Mouse (Mus musculus): ENCODE results near the gene Dffb. TPM values are rescaled to one million over a fixed set of nuclear protein-coding genes. Genes with fewer than 3 reads are reported as not detected.
A peak's percentile ranks its signal among the peaks of the same experiment; 100 is the strongest.
"Not testable (repeated sequence)": the region's sequence is repeated elsewhere in the genome, so short reads cannot be mapped to it uniquely, and the experiment has no call there.

Dffb gene
- total and polyA plus RNA-seq, 2 experiments from 2014 or later = 10.6 to 15.1 TPM

DNA sequence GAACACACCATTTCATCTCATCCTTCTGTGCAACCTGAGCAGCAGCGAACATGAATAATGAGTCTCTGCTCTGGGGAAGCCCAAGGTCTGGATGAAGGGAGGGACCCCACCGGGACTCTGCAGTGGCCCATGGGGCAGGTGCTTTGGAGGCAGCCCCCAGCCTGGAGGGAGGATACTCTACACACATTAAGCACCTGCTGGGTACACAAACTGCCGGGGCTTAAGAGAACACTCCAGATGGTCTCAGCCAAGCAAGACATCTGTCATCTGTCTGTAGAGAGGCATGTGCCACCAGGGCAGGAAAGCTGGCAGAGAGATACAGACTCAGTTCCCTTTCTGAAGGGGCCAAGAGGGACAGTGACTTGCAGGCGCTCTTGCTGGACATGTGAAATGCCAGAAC is 45.0 kb downstream of the Dffb start:
- Histone ChIP-seq H3K9ac (replicated peaks; ENCODE audit: low read length) (no peak overlapping the region), H3K9me3 (ENCODE audit: low read length) (no peaks in the 10 kb centered on the region), H3K27ac (no peak overlapping the region), H3K4me1 (ENCODE audit: insufficient read depth, low read length) (no peaks in the 10 kb centered on the region), H3K4me2 (ENCODE audit: low read depth, low read length) (no peak overlapping the region), H3K4me3 (ENCODE audit: low read length) (no peak overlapping the region), H3K27me3 (ENCODE audit: insufficient read depth, low read length) (no peaks in the 10 kb centered on the region), H3K36me3 (ENCODE audit: insufficient read depth, low read length) (no peaks in the 10 kb centered on the region)
- DNase-seq (ENCODE audit: low spot score) (peak; percentile 45), ATAC-seq (no peak)
- 43% methylated on average over 4 of the region's 4 CpGs for WGBS
- TF ChIP-seq CTCF (IDR thresholded peaks at IDR 0.05; ENCODE audit: low read depth) = no peak

- H3K27ac ChIP-seq = no peak overlapping the region
- no peak for DNase-seq (ENCODE audit: low spot score)
- no peaks in the 10 kb centered on the region for H3K4me1 ChIP-seq (ENCODE audit: insufficient read depth, low read length)
- no peak overlapping the region for H3K9ac ChIP-seq (replicated peaks; ENCODE audit: low read length)
- H3K4me2 ChIP-seq (ENCODE audit: low read depth, low read length) = no peak overlapping the region
- H3K9me3 ChIP-seq (ENCODE audit: low read length) = no peaks in the 10 kb centered on the region
- no peak overlapping the region for H3K4me3 ChIP-seq (ENCODE audit: low read length)
- no peaks in the 10 kb centered on the region for H3K27me3 ChIP-seq (ENCODE audit: insufficient read depth, low read length)
- no peak for ATAC-seq
- no peak for TF ChIP-seq CTCF (IDR thresholded peaks at IDR 0.05; ENCODE audit: low read depth)
- WGBS = 61% methylated on average over 10 of the region's 10 CpGs
- H3K36me3 ChIP-seq (ENCODE audit: insufficient read depth, low read length) = no peaks in the 10 kb centered on the region
Observed at GRCm38 (mm10) chr4:153929425-153929824, 45.5 kb downstream of the Dffb start.

- Histone ChIP-seq H3K27ac (no peak overlapping the region), H3K4me1 (ENCODE audit: insufficient read depth, low read length) (no peaks in the 10 kb centered on the region), H3K27me3 (ENCODE audit: insufficient read depth, low read length) (no peaks in the 10 kb centered on the region), H3K4me3 (ENCODE audit: low read length) (no peak overlapping the region), H3K9me3 (ENCODE audit: low read length) (no peaks in the 10 kb centered on the region), H3K9ac (replicated peaks; ENCODE audit: low read length) (no peak overlapping the region), H3K4me2 (ENCODE audit: low read depth, low read length) (no peak overlapping the region), H3K36me3 (ENCODE audit: insufficient read depth, low read length) (no peaks in the 10 kb centered on the region)
- ATAC-seq (no peak), DNase-seq (ENCODE audit: low spot score) (no peak)
- TF ChIP-seq CTCF (IDR thresholded peaks at IDR 0.05; ENCODE audit: low read depth) = no peak
- 54% methylated on average over 11 of the region's 11 CpGs for WGBS
Observed at GRCm38 (mm10) chr4:153928772-153929299, 46.1 kb downstream of the Dffb start.

DNA sequence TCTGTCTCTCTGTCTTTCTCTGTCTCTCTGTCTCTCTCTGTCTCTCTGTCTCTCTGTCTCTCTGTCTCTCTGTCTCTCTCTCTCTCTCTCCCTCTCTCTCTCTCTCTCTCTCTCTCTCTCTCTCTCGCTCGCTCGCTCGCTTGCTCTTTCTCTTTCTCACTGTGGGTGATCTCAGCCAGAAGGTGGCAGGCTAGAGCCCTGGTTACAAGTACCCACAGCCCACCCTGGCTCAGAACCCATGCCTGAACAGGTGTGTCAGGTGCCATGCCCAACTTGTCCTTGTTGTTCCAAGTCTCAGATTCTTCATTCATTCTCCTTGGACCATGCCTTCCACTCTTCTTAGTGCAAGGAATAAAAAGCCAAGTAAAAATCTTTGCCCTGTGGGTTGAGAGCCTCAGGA is 52.8 kb downstream of the Dffb start:
- H3K27ac ChIP-seq; DNase-seq (ENCODE audit: low spot score); H3K27me3 ChIP-seq (ENCODE audit: insufficient read depth, low read length); H3K9ac ChIP-seq (replicated peaks; ENCODE audit: low read length); H3K4me3 ChIP-seq (ENCODE audit: low read length); H3K36me3 ChIP-seq (ENCODE audit: insufficient read depth, low read length); ATAC-seq; H3K9me3 ChIP-seq (ENCODE audit: low read length); H3K4me1 ChIP-seq (ENCODE audit: insufficient read depth, low read length); H3K4me2 ChIP-seq (ENCODE audit: low read depth, low read length): not testable (repeated sequence)
- TF ChIP-seq CTCF (IDR thresholded peaks at IDR 0.05; ENCODE audit: low read depth) = peak; percentile 22; the same call in 1 of the 2 replicates
- 49% methylated on average over 4 of the region's 4 CpGs for WGBS

DNA sequence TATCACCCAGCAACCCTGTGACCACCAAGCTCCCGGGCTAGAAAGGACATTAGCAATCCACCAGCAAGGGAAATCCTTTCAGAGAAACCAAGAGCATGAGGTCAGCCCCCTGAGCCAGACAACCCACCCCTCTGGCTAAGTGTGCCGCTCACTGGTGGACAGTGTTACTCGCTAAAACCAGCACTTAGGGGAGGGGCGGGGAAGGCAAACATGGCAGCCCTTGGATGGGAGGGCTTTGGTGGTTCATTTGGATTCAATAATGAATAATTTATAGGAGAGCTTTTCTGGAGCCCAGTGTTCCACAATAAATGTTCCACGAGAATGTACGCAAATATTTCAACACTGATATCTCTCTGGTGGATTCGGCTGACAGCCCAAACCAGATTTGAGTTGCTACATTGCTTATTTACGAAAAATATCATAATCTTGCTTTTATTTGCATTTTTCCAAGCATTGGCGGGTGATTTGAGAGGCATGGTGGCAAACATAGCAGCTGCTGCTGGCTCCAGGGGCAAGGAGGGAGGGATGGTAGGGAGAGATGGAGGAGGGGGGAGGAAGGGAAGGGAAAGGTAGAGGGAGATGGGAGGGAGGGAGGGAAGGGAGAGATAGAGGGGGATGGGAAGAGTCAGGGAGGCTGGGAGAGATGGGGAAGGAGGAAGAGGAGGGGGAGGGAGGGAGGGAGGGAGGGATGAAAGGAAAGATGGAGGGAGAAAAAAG is 54.3 kb downstream of the Dffb start:
- DNase-seq (ENCODE audit: low spot score) (no peak), ATAC-seq (no peak)
- Histone ChIP-seq H3K27ac (no peak overlapping the region), H3K27me3 (ENCODE audit: insufficient read depth, low read length) (no peaks in the 10 kb centered on the region), H3K4me2 (ENCODE audit: low read depth, low read length) (no peak overlapping the region), H3K9me3 (ENCODE audit: low read length) (no peaks in the 10 kb centered on the region), H3K4me3 (ENCODE audit: low read length) (no peak overlapping the region), H3K4me1 (ENCODE audit: insufficient read depth, low read length) (no peaks in the 10 kb centered on the region), H3K36me3 (ENCODE audit: insufficient read depth, low read length) (no peaks in the 10 kb centered on the region), H3K9ac (replicated peaks; ENCODE audit: low read length) (no peak overlapping the region)
- WGBS = 52% methylated on average over 9 of the region's 9 CpGs
- no peak for TF ChIP-seq CTCF (IDR thresholded peaks at IDR 0.05; ENCODE audit: low read depth)

- ATAC-seq (no peak), DNase-seq (ENCODE audit: low spot score) (peak; percentile 35)
- Histone ChIP-seq H3K9ac (replicated peaks; ENCODE audit: low read length) (no peak overlapping the region), H3K4me1 (ENCODE audit: insufficient read depth, low read length) (no peaks in the 10 kb centered on the region), H3K4me2 (ENCODE audit: low read depth, low read length) (no peak overlapping the region), H3K4me3 (ENCODE audit: low read length) (no peak overlapping the region), H3K27ac (0 out of 2 replicates have a peak overlapping the region, but pooled peaks have one; percentile 20), H3K36me3 (ENCODE audit: insufficient read depth, low read length) (no peaks in the 10 kb centered on the region), H3K9me3 (ENCODE audit: low read length) (no peaks in the 10 kb centered on the region), H3K27me3 (ENCODE audit: insufficient read depth, low read length) (no peaks in the 10 kb centered on the region)
- 34% methylated on average over 8 of the region's 8 CpGs for WGBS
- TF ChIP-seq CTCF (IDR thresholded peaks at IDR 0.05; ENCODE audit: low read depth) = no peak
Observed at GRCm38 (mm10) chr4:153917773-153918500, 57.0 kb downstream of the Dffb start.

Other genes starting within 250 kb of the Dffb start
- 18.9 and 47.4 TPM in 2 replicates for gene A430005L14Rik, start 17.9 kb downstream of the Dffb start, total RNA-seq (2014; rRNA removed)
- gene A430005L14Rik, start 17.9 kb downstream of the Dffb start, polyA plus RNA-seq (2015; fragmentation: Nextera tagmentation; extraction: Ambion mirVana) = 45.3 and 48.2 TPM in 2 replicates
- gene Cep104, start 68 bp upstream of the Dffb start, total RNA-seq (2014; rRNA removed) = 11.2 and 11.7 TPM in 2 replicates
- 11.6 and 13.9 TPM in 2 replicates for gene Cep104, start 68 bp upstream of the Dffb start, polyA plus RNA-seq (2015; fragmentation: Nextera tagmentation; extraction: Ambion mirVana)
- gene Lrrc47, start 36.6 kb upstream of the Dffb start, total RNA-seq (2014; rRNA removed) = 24.2 and 32.1 TPM in 2 replicates
- 17.6 and 22.0 TPM in 2 replicates for gene Lrrc47, start 36.6 kb upstream of the Dffb start, polyA plus RNA-seq (2015; fragmentation: Nextera tagmentation; extraction: Ambion mirVana)
- 12.4 and 20.7 TPM in 2 replicates for gene Smim1, start 51.1 kb upstream of the Dffb start, total RNA-seq (2014; rRNA removed)
- 17.1 and 17.7 TPM in 2 replicates for gene Smim1, start 51.1 kb upstream of the Dffb start, polyA plus RNA-seq (2015; fragmentation: Nextera tagmentation; extraction: Ambion mirVana)
- not detected in 2 replicates for gene Ccdc27, start 67.6 kb upstream of the Dffb start, total RNA-seq (2014; rRNA removed)
- gene Ccdc27, start 67.6 kb upstream of the Dffb start, polyA plus RNA-seq (2015; fragmentation: Nextera tagmentation; extraction: Ambion mirVana) = not detected in 2 replicates
- gene Trp73, start 165.1 kb upstream of the Dffb start, total RNA-seq (2014; rRNA removed) = 0.83 and 1.2 TPM in 2 replicates
- 0.96 and 1.3 TPM in 2 replicates for gene Trp73, start 165.1 kb upstream of the Dffb start, polyA plus RNA-seq (2015; fragmentation: Nextera tagmentation; extraction: Ambion mirVana)
- gene Wrap73, start 167.2 kb upstream of the Dffb start, total RNA-seq (2014; rRNA removed) = 55.0 and 76.7 TPM in 2 replicates
- gene Wrap73, start 167.2 kb upstream of the Dffb start, polyA plus RNA-seq (2015; fragmentation: Nextera tagmentation; extraction: Ambion mirVana) = 36.3 and 36.5 TPM in 2 replicates
- gene Tprgl, start 185.5 kb upstream of the Dffb start, total RNA-seq (2014; rRNA removed) = 212 and 220 TPM in 2 replicates
- gene Tprgl, start 185.5 kb upstream of the Dffb start, polyA plus RNA-seq (2015; fragmentation: Nextera tagmentation; extraction: Ambion mirVana) = 228 and 239 TPM in 2 replicates
- 40.5 and 54.8 TPM in 2 replicates for gene Megf6, start 195.6 kb upstream of the Dffb start, total RNA-seq (2014; rRNA removed)
- gene Megf6, start 195.6 kb upstream of the Dffb start, polyA plus RNA-seq (2015; fragmentation: Nextera tagmentation; extraction: Ambion mirVana) = 7.0 and 7.2 TPM in 2 replicates